Mouse (Mus musculus) urinary bladder, adult 18-20 months (tissue): Measurements from ENCODE around the gene Tle2.

Source experiments
- DNase-seq, 2 experiments: peaks; one replicate each; pipeline ENCODE4 v3.0.0; 2022; ENCODE audit warnings: low spot score in 2 of 2, mixed read lengths in 2 of 2

Tle2 gene

DNA sequence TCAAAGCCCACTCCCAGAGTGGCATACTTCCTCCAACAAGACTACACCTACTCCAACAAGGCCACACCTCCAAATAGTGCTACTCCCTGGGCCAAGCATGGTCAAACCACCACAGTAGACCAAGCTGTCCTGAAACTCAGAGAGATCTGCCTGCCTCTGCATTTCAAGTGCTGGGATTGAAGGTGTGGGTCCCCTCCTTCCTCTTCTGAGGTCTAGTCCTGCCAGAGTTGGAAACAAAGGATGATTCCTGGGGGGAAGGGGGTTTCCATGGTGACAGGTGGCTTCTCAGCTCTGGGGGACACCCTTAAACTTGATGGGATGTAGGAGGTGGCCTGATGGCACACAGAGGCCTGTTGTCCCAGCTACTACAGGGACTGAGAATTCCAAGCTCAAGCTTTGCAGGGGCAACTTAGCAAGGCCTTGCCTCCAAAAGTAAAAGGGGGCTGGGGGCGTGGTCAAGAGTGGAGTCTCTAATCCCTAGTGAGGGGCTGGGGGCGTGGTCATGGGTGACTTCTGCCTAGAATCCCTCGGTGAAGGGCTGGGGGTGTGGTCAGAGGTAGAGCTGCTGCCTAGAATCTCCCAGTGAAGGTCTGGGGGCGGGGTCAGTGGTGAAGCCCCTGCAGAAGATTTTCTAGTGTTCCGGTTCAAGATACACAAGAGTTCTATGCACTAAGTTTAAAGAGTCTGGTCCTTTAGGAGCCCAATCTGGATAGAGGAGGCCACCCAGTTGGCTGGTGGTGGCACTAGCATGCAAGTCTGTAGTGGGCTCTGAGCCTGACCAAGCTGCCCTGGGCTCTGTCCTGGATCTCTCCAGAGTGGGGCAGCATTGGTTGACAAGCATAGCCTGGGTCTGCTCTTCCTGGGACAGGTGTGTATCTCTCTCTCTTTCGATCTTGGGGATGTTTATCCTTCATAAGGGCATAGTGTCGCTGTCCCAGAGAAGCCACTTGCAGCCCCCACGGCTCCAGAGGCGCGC lies at the start of gene Tle2:
Tle2 (plus strand) TSS at position 481 of the 976 bp plus-strand sequence.
- no peak for DNase-seq

- peak; percentile 67 to 70 for DNase-seq
Observed at GRCm38 (mm10) chr10:81525017-81525694, 49.2 kb upstream of the Tle2 start.

DNA sequence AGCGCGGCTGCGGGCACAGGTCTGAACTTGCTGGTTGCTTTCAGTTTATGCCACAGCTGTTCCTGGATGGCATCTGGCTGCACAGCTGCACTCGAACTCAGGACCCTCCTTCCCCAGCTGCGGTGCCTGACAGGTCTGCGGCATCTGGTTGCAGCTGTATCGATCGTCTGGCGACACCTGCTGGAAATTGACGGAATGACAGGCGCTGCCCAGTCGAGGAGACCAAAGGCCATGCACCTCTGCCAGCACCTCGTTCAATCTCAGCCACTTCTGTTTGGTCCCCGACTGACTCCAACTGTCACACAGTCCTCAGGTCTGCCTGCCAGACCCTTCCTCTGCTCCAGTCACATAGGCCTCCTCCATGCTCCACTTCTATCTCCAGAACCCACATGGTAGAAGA lies 47.6 kb upstream of the Tle2 start:
- peak; percentile 76 to 92 for DNase-seq

DNA sequence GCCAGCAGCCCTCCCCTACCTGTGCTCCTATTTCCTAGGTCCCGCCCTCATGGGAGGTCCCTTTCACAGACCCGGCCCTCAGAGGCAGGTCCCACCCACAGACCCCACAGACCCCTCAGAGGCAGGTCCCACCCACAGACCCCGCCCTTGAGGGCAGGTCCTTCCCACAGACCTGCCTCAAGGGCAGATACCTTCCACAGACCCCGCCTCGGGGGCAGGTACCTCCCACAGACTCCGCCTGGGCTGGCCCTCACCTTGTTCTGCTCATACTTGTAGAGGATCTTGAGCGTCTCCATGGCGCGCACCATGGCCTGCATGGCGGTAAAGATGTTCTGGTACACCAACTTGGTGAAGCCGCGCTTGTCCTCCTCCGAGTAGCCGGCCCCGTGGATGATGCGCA lies 39.5 kb upstream of the Tle2 start:
- DNase-seq = no peak

DNA sequence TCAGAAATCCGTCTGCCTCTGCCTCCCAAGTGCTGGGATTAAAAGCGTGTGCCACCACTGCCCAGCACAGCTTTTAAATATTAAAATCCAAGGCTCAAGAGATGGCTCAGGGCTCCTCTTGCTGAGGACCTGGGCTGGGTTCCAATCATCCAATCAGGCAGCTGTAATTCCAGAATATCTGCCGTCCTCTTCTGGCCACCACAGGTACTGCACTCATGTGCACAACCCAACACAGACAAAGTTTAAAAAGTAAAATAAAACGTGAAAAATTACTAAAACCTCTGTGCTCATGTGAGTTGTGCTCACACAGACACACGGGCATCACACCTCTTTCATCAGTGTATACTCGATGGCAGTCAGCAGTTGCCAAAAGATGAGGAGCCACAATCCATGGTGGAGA lies 37.6 kb upstream of the Tle2 start:
- DNase-seq = no peak

GRCm38 (mm10) chr10:81537429-81537828 lies 36.9 kb upstream of the Tle2 start:
- no peak for DNase-seq

- DNase-seq = no peak
Observed at GRCm38 (mm10) chr10:81538321-81539048, 35.9 kb upstream of the Tle2 start.

DNA sequence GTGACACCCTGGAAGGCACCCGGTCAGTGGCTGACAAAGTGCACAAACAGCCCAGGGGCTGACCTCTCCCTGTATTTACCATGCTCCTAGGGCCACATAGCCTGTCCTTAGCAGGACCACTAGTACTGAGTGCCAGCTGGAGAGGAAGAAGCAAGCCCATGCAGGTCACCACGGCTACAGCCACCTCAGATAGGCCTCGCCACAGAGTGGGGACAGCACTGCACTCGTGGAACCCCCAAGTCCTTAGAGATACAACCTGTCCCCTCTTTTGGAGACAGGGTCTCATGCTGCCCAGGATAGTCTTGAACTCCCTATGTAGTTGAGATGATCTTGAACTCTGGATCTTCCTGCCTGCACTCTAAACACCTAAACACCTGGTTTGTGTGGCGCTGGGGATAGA lies 33.0 kb upstream of the Tle2 start:
- DNase-seq = no peak

GRCm38 (mm10) chr10:81541803-81542202 lies 32.6 kb upstream of the Tle2 start:
- peak in 1 of 2 experiments; percentile 38 for DNase-seq

DNA sequence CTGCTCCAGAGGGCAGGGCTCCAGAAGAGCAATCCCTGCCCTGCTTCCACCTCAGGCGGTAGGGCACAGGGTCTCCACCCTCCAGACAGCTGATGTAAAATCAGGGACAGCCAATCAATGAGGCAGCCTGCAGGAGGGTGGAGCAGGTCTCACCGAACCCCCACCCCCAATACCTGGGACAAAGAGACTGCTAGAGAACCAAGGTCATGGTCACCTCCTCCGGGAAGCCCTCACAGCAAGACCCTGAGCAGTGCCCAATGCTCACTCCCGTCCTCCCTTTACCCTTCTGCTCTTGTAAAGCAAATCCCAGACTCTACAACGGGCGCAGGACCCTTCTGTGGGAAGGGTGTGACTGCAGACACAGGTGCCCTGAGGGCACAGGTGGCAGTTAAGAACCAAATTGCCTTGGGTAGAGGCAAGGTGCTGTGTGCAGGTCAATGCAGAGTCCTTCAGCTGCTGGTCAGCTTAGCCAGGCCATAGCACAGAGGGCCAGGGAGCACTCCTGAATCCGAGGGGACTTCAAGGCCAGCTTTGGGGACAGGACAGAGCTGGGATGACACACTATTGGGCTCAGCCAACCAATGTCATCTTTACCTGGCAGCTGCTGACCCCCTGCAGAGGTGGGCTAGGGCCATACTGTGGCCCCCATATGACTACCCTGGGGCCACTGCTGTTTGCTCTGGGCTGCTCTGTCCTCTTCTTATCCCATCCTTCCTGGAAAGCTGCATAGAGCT lies 31.5 kb upstream of the Tle2 start:
- no peak for DNase-seq

DNA sequence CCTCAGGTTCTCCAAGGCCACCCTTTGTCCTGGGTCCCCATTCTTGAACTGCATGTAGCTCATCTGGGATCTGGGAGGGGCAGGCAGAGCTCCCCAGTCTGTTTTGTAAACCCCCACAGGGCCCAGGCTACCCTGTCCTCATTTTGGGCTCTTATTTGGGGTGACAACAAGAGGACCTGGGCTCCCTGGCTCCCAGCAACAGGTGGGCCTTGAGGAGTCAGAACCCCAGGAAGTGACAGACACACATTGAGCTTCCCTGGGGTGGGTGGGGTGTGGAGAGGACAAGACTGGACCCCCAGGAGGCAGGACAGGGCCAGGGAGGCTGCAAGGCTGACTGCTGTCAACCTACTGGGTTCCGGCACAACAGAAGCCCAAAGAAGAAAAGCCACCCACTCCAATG lies 30.7 kb upstream of the Tle2 start:
- DNase-seq = no peak

DNA sequence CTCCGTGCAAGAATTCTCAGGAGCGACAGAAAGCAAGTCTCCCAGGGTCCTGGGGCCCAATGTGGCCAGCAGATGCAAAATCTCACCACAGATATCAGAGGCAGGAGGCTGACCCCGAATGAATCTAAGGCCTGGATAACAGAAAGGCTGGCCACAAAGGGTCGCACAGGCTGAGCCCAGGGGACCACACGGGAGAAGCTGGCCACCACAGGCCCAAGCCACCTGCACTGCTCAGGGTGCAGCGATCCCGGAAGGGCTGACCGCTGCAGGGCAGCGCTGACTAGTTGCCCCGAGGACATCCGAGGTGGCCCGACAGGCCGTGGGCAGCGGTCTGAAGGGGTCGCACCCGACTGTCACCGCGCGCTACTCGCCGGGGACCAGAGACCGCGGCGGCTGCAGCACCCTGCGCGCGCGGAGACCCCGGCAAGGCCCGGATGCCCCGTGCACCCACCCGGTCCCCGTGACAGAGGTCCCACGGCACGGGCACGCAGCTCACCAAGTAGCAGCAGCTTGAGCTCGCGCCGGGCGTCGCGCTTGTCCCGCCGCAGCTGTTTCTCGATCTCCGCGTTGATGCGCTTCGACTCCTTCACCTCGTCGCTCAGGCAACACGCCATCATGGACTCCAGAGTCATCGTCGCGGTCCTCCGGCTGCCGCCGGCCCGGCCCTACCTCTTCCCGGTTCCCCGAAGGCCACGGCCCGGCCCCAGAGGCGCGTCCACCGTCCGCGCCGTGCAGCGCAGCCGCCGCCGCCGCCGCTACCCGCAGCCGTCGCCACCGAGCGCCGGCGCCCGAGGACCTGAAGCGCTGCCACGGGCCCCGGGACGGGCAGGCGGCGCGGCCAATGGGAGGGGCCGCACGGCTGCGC lies 29.8 kb upstream of the Tle2 start:
- DNase-seq = peak in 1 of 2 experiments; percentile 44

DNA sequence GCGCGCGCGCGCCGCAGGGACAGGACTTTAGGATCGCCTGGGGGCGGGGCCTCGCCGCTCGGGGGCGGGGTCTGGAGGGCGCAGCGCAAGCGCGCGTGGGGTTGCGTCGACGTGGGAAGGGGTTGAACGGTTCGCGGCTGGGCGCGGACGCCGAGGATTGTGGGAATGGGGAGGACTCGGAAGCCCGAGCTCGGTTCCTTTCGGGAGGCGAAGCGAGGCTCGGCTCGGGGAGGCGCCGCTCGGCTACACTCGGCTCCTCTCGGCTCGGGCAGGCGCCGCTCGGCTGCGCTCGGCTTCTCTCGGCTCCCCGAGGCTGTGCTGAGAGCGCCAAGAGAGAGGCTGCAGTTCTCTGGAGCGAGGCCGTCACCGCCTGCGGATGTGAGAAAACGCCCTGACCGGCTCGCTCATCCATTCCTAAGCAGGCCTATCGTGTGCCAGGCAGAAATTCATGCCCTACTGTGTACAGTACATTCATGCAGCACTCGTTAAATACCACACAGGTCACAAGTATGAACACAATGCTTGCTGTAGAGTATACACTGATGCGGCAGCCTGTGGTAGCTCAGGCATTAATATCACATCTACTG lies 29.1 kb upstream of the Tle2 start, which contains the start of gene Gna11:
Gna11 (minus strand) TSS at position 30 of the 587 bp plus-strand sequence.
- DNase-seq = peak; percentile 99 to 100

- DNase-seq = no peak
Observed at GRCm38 (mm10) chr10:81546332-81546731, 28.0 kb upstream of the Tle2 start.

DNA sequence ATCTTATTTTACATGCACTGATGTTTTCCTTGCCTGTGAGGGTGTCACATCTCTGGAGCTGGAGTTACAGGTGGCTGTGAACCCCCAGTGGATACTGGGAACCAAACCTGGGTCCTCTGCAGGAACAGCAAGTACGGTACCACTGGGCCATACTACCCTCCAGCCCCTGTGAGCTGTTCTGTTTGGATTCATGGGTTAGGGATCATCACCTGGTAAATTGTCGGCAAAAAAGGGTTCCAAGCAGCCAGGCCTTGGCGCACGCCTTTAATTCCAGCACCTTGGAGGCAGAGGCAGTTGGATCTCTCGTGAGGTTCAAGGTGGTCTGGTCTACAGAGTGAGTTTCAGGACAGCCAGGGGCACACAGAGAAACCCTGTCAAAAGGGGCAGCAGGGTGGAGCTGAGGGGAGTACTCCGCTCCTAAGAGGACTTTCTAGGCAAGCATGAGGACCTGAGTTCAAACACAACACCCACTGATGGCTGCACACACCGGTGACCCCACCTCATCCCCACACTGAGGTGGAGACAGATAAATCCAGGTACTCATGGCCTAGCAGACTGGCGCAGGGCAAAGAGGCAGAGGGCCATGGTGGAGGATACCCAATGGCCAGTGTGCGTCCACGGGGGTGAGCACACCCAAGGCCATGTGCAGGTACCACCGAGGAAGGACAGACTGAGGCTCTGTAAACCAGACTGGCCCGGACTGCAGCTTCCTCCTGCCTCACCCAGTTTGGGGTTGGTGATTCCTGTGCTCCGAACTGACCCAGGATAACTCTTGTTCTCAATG lies 27.4 kb upstream of the Tle2 start:
- no peak for DNase-seq

DNA sequence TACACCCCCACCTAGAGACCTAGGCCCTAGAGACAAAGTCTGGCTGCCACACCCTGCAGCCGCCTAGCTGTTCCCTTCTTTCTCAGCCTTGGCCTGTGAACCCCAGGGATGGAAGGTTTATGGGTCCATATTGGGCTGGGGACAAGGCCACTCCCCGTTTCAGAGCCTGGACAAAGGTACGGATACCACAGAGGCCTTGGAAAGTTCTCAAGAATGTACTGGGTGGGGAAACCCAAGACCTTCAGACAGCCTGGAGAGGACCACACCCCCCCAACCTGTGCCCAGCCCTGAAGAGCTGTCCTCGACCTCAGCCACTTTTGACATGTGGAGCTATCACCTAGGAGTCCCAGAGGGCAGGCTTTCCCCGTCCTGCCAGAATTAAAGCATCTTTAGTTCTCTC lies 25.4 kb upstream of the Tle2 start:
- DNase-seq = no peak

DNA sequence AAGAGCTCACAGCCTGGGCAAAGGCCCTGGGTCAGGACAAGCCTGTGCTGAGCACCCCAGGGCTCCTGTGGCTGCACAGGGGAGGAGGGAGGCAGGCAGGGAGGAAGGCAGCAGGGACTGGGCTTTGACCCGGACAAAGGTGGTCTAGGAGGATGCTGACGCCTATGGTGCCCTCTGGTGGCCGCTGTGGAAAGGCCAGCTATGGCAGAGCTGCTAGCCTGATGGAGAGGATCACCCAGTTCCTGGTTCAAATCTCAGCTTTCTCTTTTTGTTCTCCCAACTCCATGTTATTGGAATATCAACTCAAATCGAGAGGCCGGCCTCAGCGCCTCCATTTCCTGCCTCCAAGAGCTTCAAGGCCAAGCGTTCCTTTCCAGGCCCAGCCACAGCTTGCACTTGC lies 24.1 kb upstream of the Tle2 start:
- no peak for DNase-seq

- DNase-seq = peak; percentile 66 to 78
Observed at GRCm38 (mm10) chr10:81551597-81552102, 22.7 kb upstream of the Tle2 start.

DNA sequence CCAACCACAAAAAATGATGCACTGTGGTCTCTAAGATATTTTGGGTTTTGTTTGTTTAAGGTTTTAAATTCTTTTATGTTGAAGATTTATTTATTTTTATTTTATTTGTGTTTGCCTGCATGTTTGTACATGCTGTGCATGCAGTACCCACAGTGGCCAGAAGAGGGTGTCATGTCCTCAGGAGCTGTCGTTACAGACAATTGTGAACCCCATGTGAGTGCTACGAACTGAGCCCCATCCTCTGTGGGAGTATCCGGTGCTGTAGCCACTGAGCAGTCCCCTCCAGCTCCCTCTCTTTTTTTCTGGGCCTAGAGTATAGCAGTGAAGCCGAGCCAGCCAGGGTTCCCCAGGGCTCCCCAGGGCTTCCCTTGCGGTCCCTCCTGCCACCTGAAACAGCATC lies 21.1 kb upstream of the Tle2 start:
- no peak for DNase-seq
